Mouse (Mus musculus) cerebellum, adult 9-11 months (tissue): ENCODE data around the gene Esp1.
"Not testable (repeated sequence)": the region's sequence is repeated elsewhere in the genome, so short reads cannot be mapped to it uniquely, and the experiment has no call there.

Source experiments
- DNase-seq: peaks from one replicate; pipeline ENCODE4 v3.0.0; 2022

Esp1 gene

DNA sequence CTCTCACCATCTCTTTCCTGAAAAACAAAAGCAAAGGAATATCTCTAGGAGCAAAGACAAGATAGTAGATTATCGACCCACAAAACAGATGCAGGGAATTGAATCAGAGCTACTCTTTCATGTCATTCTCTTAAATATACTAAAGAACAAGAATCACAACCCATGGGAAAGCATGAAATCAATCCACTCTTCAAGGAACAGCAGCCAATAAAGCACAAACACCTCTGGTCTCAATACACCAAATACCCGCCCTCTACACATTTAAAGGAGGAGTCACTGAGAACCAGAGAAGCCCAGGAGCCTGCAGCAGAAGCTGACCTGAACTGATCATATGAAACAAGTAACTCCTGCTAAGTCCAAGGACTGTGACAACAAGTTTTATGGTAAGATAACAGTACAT lies at the start of gene Esp1:
TSS of gene Esp1 (plus strand) at position 301 of the 400 bp plus-strand sequence.
- DNase-seq, result no peak

DNA sequence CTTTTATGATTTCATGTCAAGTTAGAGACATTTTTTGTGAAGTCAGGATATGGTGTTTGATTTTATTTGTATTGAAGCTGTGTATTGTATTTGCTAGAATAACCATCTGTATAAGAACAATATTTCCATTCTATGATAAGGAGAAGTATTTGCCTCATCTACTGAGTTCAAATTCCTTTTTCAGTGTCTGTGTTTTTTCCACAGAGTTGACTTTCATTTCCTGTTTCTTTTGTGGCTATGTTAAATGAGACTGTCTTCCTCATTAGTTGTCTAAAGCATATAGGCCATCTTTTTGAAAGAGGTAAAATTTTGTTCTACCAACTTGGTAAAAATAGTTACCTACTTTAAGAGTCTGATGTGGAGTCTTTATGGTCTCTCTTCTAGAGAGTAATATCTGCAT lies 10.6 kb upstream of the Esp1 start:
- DNase-seq, result no peak

DNA sequence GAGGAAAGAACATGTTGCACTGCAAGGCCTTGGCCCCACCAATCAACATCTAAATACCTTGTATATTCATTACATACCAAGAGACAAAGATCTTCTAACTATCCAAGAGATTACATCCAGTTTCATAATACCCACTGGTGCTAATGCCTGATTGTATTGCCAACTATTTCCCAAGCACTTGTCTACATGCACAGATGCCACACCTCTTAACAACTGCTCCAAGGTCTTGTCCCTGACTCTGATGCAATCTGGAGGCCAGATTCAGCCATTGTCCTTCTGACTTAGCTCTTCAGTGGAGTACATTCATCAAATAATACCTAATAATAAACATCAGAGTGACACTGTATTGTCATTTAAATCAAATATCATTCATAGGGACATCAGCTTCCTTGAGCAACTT lies 9.9 kb upstream of the Esp1 start:
- DNase-seq, result not testable (repeated sequence)

DNA sequence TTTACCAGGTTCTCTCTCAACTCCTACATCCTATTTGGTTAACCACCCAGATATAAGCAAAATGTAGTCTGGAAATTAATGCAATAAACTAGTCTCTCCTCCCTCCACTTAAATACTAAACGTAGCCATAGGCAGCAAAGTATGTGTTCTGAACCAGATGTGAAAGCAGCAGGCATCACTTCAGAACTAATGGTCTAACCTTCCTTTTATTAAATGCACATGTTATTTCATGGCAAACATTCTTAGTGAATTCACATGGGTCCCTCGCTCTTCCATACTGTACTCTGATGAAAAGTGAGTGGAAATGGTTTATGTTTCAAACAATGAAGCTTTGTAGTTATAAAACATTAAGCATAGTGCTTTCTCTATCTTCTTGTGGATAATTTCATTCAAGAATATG lies 4.4 kb downstream of the Esp1 start:
- DNase-seq, result no peak

DNA sequence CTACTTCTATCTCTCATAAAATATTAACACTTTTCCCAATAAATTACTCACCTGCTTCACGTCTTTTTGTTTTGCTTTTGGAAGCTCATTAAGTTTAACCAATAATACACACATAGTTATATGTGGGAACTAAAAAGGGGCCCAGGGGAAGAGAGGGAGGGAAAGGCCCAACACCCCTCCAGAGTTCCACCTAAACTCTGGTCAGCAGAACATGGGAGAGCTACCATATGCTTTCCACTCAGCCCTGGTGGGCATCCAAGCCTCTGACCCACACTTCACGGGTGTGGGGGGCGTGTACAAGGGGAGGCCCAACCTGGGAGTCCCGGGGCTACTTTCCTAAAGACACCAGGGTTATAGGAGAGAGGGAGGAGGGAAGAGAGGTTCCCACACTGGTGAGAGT lies 4.8 kb downstream of the Esp1 start:
- DNase-seq, result no peak

DNA sequence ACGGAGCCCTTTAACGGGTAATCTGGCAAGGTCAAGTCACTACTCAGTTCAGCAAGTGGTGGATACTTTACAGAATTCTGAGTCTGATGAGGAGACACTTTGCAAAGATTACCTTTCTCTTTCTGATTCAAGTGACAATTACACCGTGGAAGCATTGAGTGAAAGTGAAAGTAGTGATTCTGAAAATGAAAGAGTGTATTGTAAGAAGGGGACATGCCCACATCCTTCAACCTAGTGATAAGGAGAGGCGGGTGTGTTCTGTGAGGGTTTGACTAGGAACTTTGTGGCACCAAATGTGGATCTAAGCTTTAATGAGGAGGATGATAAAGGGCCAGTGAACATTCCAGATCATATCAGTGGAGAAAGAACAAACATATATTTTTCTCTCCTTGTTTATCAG lies 36.7 kb downstream of the Esp1 start:
- no peak for DNase-seq

DNA sequence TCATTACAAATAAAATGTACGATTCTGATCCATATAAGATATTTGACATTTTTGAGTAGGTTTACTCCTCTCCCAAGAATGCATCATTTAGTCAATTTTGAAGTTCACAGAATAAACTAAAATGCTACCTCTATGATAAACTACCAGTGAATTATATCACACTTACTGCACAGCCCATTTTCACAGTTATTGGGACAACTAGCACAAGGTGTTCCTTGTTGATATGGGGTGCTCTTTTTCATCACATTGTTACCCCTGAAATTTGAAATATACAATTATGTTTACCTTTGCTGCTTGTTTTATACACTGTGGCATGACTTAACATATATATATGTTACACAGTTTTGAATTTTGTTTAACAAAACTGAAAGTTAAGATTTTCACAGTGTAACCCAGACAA lies 40.2 kb downstream of the Esp1 start:
- no peak for DNase-seq
